Mouse (Mus musculus): ENCODE data around the gene Fgfr2.

GRCm38 (mm10) chr7:132344606-132345005 lies 778.5 kb downstream of the Fgfr2 start:
- TF ChIP-seq CTCF (IDR thresholded peaks at IDR 0.05): no peak
- TF ChIP-seq EP300 (IDR thresholded peaks at IDR 0.05): peak; percentile 86
